Mouse (Mus musculus): ENCODE measurements around the gene Chmp5. TPM values are rescaled to one million over a fixed set of nuclear protein-coding genes. Genes with fewer than 3 reads are reported as not detected.
"Not testable (repeated sequence)": the region's sequence is repeated elsewhere in the genome, so short reads cannot be mapped to it uniquely, and the experiment has no call there.

Chmp5 gene
- polyA plus RNA-seq, 1 experiment from 2014 or later: 101 TPM

DNA sequence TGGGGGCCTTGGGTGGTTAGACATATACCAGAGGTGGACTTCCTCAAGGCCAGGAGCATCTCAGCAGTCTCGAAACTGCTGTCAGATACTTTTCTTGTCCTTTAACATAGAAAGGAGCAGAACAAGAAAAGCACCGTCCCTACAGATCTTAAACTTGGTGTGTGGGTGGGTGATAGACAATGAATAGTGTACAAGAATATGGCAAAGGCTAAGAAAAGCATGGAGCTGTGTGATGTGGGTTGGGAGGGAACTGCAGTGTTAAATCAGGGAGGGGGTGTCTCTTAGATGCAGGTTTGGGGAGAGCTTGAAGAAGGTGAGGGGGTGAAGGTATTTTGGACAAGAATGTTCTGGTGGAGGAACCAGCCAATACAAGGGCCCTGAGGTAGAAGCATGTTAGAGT lies 27.6 kb upstream of the Chmp5 start:
- ATAC-seq (ENCODE audit: insufficient number of reproducible peaks, insufficient read depth, low FRiP score, low TSS enrichment, low read depth): no peak
- Histone ChIP-seq H3K9me3 (no peaks in the 10 kb centered on the region), H3K4me2 (no peak overlapping the region), H3K9ac (replicated peaks) (no peak overlapping the region), H3K27me3 (no peaks in the 10 kb centered on the region), H3K27ac (no peak overlapping the region), H3K4me3 (replicated peaks) (no peak overlapping the region), H3K4me1 (replicated peaks) (no peaks in the 10 kb centered on the region), H3K36me3 (no peaks in the 10 kb centered on the region)
- 84% methylated on average over 2 of the region's 2 CpGs for WGBS

DNA sequence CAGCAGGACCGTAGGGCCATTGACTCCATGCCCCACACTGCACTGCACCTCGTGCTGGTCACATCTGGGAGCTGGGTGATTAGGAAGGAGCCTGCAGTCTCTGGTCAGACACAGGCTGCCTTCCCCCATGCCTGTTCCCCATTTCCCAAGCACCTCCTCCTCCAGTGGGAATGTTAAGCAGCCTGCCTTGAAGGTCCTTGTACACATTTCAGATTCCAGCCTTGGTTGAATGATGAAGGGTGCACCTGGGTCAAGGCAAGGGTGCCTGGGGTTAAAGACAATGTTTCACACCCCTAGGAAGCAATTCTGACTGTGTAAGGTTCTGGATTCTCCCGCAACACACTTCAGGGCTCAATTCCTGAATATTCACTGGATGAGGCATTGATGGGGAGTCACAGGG lies 26.9 kb upstream of the Chmp5 start:
- H3K4me2 ChIP-seq: no peak overlapping the region
- no peak for ATAC-seq (ENCODE audit: insufficient number of reproducible peaks, insufficient read depth, low FRiP score, low TSS enrichment, low read depth)
- no peaks in the 10 kb centered on the region for H3K4me1 ChIP-seq (replicated peaks)
- H3K4me3 ChIP-seq (replicated peaks): no peak overlapping the region
- no peak overlapping the region for H3K9ac ChIP-seq (replicated peaks)
- 61% methylated on average over 3 of the region's 3 CpGs for WGBS
- no peaks in the 10 kb centered on the region for H3K36me3 ChIP-seq
- no peak overlapping the region for H3K27ac ChIP-seq
- no peaks in the 10 kb centered on the region for H3K27me3 ChIP-seq
- H3K9me3 ChIP-seq: no peaks in the 10 kb centered on the region

DNA sequence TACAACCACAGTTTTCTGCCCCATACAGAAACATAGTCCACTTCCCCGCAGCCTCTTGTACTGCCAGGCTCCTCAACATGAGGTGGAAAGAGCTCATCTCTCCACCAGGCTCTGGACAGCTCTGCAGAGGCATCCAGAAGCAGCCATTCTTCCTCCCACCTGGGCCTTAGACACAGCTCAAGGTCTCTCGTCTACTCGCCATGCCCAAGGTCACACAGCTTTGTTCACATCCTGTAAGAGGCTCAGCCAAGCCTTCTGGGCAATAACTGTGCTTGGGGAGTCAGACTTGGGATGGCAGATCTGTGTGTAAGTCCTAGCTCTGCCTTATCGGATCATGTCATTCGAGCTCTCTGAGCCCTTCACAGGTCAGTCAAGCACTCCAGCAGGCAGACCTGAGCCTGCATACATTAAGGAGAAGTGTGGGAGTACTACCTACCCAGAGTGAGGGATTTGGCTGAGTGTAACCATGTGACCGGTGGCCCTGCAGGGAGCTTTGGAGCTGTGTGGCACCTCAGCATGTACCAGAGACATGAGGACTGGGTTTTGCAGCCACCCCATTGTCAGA lies 25.0 kb upstream of the Chmp5 start:
- Histone ChIP-seq H3K4me1 (replicated peaks) (no peaks in the 10 kb centered on the region), H3K4me2 (no peak overlapping the region), H3K27me3 (no peaks in the 10 kb centered on the region), H3K9me3 (no peaks in the 10 kb centered on the region), H3K27ac (no peak overlapping the region), H3K36me3 (no peaks in the 10 kb centered on the region), H3K4me3 (replicated peaks) (no peak overlapping the region), H3K9ac (replicated peaks) (no peak overlapping the region)
- WGBS: 72% methylated on average over 6 of the region's 6 CpGs
- no peak for ATAC-seq (ENCODE audit: insufficient number of reproducible peaks, insufficient read depth, low FRiP score, low TSS enrichment, low read depth)

DNA sequence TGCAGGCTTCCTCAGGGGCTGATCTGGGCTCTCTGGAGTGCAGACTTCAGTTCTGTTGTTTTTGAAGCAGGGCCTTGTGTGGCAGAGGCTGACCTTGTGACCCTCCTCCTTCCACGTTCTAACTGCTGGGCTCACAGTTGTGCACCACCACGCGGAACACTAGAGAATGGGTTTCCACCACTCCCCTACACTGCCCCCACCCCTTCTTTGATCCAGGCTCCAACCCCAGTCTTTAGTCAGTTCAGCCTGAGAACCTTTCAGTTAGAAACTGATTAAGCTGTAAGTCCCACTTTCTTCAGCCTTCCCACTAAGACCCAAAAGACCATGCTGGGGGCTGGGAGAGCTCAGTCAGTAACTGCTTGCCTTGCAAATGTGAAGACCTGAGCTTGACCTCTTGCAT lies 22.6 kb upstream of the Chmp5 start:
- ATAC-seq (ENCODE audit: insufficient number of reproducible peaks, insufficient read depth, low FRiP score, low TSS enrichment, low read depth): no peak
- H3K27me3 ChIP-seq: no peaks in the 10 kb centered on the region

DNA sequence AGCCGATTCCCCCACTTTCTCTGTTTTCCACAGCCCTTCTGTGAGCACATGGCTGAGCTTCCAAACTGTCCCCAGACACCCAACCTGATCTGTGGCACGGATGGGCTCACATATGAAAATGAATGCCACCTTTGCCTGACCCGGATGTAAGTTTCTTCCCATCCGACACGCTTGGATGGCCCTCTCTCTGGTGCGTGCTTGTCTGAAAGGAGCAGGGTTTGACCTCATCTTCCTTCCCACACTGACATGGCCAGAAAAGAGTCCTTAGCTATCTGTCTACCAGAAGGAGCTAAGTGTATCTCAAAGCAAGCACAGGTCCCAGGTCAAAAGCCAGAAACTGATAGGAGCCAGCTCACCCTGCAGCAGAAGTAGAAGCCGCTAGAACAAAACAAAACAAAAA lies 19.2 kb upstream of the Chmp5 start:
- H3K4me3 ChIP-seq (replicated peaks): no peak overlapping the region
- H3K9me3 ChIP-seq: no peaks in the 10 kb centered on the region
- H3K4me1 ChIP-seq (replicated peaks): no peaks in the 10 kb centered on the region
- no peaks in the 10 kb centered on the region for H3K27me3 ChIP-seq
- peaks cover 26% of the 10 kb centered on the region for H3K36me3 ChIP-seq
- no peak overlapping the region for H3K4me2 ChIP-seq
- WGBS: 85% methylated on average over 7 of the region's 7 CpGs
- H3K9ac ChIP-seq (replicated peaks): no peak overlapping the region
- no peak overlapping the region for H3K27ac ChIP-seq
- ATAC-seq (ENCODE audit: insufficient number of reproducible peaks, insufficient read depth, low FRiP score, low TSS enrichment, low read depth): no peak

More for the DNA sequence above, 22.6 kb upstream of the Chmp5 start:
- Histone ChIP-seq H3K4me3 (replicated peaks) (no peak overlapping the region), H3K36me3 (no peaks in the 10 kb centered on the region), H3K4me1 (replicated peaks) (no peaks in the 10 kb centered on the region), H3K9ac (replicated peaks) (no peak overlapping the region), H3K27ac (no peak overlapping the region), H3K4me2 (no peak overlapping the region), H3K9me3 (no peaks in the 10 kb centered on the region)
- 63% methylated on average over 3 of the region's 3 CpGs for WGBS

DNA sequence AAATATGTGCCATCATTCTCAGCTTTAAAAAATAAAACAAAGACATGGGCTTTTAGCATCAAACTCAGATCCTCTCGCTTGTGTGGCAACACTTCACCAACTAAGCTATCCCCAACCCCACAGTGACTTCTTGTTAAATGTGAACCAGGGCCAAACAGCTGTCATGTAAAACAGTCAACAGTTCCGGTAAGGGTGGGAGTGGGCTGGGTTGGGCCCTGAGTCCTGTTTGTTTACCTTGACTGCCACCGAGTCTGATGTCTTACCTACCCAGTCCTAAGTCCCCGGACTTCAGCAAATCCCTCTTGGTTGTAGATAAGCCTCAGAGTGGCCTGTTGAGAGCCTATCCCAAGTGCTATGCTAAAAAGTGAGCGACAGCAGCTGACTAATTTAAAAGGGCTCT lies 14.5 kb upstream of the Chmp5 start:
- no peaks in the 10 kb centered on the region for H3K4me1 ChIP-seq (replicated peaks)
- no peak overlapping the region for H3K27ac ChIP-seq
- WGBS: 91% methylated on average over 5 of the region's 5 CpGs
- H3K9me3 ChIP-seq: no peaks in the 10 kb centered on the region
- no peaks in the 10 kb centered on the region for H3K27me3 ChIP-seq
- no peak overlapping the region for H3K9ac ChIP-seq (replicated peaks)
- no peak overlapping the region for H3K4me3 ChIP-seq (replicated peaks)
- H3K4me2 ChIP-seq: no peak overlapping the region
- ATAC-seq (ENCODE audit: insufficient number of reproducible peaks, insufficient read depth, low FRiP score, low TSS enrichment, low read depth): no peak
- H3K36me3 ChIP-seq: peaks cover 70% of the 10 kb centered on the region

DNA sequence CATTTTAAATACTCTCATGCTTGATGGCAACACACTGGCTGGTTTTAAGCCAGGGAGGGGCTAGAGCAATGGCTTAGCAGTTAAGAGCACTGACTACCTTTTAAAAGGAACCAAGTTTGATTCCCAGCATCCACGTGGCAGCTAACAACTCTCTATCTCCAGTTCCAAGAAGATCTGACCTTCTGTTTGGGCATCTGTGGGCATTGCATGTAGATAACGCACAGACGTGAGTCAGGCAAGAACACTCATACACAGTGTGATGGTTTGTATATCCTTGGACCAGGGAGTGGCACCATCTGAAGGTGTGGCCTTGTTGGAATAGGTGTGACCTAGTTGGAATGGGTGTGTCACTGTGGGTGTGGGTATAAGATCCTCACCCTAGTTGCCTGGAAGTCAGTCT lies 13.8 kb upstream of the Chmp5 start:
- H3K27me3 ChIP-seq; H3K9ac ChIP-seq (replicated peaks); H3K9me3 ChIP-seq; H3K4me3 ChIP-seq (replicated peaks); H3K4me2 ChIP-seq; ATAC-seq (ENCODE audit: insufficient number of reproducible peaks, insufficient read depth, low FRiP score, low TSS enrichment, low read depth); H3K4me1 ChIP-seq (replicated peaks); H3K27ac ChIP-seq: not testable (repeated sequence)
- 89% methylated on average over 3 of the region's 3 CpGs for WGBS
- peaks cover 77% of the 10 kb centered on the region for H3K36me3 ChIP-seq

DNA sequence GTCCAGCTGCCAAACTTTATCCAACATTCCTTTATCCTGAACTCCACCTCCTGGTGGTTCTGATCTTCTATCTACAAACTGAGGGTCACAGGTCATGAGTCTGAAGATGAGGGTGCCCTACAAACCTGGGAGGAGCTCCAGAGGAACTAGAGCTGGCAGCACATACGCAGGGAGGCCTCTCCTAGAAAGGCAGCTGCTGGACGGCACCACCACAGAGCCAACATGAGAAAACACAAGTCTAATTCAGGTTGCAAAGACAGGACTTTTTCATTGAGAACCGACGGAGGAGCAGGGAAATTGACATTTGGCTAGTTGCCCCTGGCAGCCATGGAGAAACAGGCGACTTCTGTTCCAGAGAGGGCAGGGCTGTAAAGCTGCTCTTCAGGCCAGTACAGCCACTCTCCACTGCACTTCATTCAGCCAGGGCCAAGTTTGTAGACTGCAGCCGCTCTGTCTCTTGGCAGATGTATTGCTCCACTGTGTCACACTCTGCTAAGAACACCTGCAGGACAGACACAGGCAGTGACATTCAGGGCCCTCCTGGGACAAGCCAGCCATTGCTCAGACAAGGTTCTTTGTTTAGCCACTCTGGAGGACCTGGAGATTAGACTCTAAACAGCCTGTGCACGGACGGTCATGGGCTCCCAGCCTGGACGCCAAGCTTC lies 11.9 kb upstream of the Chmp5 start:
- H3K9me3 ChIP-seq: peaks cover 10% of the 10 kb centered on the region
- 90% methylated on average over 9 of the region's 9 CpGs for WGBS
- ATAC-seq (ENCODE audit: insufficient number of reproducible peaks, insufficient read depth, low FRiP score, low TSS enrichment, low read depth): no peak
- no peak overlapping the region for H3K9ac ChIP-seq (replicated peaks)
- no peak overlapping the region for H3K4me2 ChIP-seq
- H3K27me3 ChIP-seq: no peaks in the 10 kb centered on the region
- H3K27ac ChIP-seq: no peak overlapping the region
- peaks cover 96% of the 10 kb centered on the region for H3K36me3 ChIP-seq
- H3K4me1 ChIP-seq (replicated peaks): no peaks in the 10 kb centered on the region
- no peak overlapping the region for H3K4me3 ChIP-seq (replicated peaks)

DNA sequence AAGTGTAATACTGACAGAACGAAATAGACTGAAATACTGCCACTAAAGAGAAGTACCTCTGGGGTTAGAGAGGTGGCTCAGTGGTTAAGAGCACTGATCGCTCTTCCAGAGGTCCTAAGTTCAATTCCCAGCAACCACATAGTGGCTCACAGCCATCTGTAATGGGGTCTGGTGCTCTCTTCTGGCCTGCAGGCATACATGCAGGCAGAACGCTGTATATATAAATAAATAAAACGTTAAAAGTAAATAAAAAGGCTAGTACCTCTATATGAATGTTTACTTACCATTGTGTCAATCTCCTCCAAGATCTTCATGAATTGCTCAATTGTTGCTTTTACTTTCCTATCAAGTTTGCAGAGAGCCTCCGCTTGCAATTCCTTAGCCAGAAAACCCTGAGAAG lies 9.4 kb upstream of the Chmp5 start:
- Histone ChIP-seq H3K4me1 (replicated peaks) (no peaks in the 10 kb centered on the region), H3K9me3 (peaks cover 10% of the 10 kb centered on the region), H3K27ac (no peak overlapping the region), H3K9ac (replicated peaks) (no peak overlapping the region), H3K27me3 (no peaks in the 10 kb centered on the region), H3K4me2 (no peak overlapping the region), H3K36me3 (peaks cover 97% of the 10 kb centered on the region), H3K4me3 (replicated peaks) (no peak overlapping the region)
- no peak for ATAC-seq (ENCODE audit: insufficient number of reproducible peaks, insufficient read depth, low FRiP score, low TSS enrichment, low read depth)
- WGBS: 94% methylated on average over 5 of the region's 5 CpGs

DNA sequence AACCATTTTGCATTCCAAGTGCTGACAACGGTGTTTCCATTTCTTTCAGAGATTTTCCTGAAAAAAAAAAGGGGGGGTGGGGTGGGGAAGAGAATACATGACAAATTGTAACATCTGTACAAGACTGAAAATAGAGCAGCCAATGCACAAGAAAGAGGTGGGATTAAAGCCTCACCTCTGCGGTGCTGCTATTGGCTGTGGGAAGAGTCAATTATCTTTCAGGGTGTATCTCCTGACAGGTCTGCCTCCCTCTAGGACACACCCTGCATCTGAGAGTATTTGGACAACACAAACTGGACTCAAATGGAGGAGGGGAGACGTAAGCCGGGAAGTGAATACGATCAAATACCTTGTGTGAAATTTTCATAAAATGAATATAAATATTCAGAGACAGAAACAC lies 4.6 kb upstream of the Chmp5 start:
- Histone ChIP-seq H3K4me3 (replicated peaks) (no peak overlapping the region), H3K27me3 (no peaks in the 10 kb centered on the region), H3K9ac (replicated peaks) (no peak overlapping the region), H3K4me2 (no peak overlapping the region), H3K27ac (no peak overlapping the region), H3K9me3 (peaks cover 10% of the 10 kb centered on the region), H3K36me3 (peaks cover 77% of the 10 kb centered on the region), H3K4me1 (replicated peaks) (peaks cover 15% of the 10 kb centered on the region)
- 95% methylated on average over 5 of the region's 5 CpGs for WGBS
- ATAC-seq (ENCODE audit: insufficient number of reproducible peaks, insufficient read depth, low FRiP score, low TSS enrichment, low read depth): no peak

DNA sequence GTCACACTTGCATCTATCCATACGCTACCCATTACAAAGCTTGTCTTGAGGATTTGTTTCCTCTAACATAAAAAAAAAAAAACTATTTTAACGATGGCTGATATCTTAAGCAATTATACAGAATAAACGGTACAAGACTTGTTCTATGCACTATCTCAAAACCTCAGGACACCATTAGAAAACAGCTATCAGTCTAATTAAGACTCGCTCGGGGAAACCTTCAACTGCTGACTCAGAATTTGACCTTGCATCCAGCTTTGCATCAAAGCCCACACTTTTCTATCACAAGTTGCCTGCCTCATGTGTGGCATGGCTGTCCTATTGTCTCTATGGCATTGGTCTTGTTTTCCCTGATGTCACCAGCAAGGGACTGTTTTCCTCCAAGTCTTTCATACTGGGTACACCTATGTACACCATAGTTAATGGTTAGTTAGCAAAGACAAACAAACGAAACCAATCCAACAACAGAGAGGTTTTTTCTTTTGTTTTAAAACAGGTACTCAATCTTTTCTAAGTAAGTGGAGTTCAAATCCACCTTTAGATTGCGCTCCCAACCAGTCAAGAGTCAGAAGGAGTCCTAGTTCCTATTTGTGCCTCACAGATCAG lies 1.6 kb upstream of the Chmp5 start:
- no peaks in the 10 kb centered on the region for H3K27me3 ChIP-seq
- no peak for ATAC-seq (ENCODE audit: insufficient number of reproducible peaks, insufficient read depth, low FRiP score, low TSS enrichment, low read depth)
- 90% methylated on average over 7 of the region's 7 CpGs for WGBS
- no peak overlapping the region for H3K27ac ChIP-seq
- no peaks in the 10 kb centered on the region for H3K9me3 ChIP-seq
- H3K4me2 ChIP-seq: peak overlapping the region; percentile 76
- peak overlapping the region; percentile 88 for H3K4me3 ChIP-seq (replicated peaks)
- H3K4me1 ChIP-seq (replicated peaks): peaks cover 23% of the 10 kb centered on the region
- H3K36me3 ChIP-seq: peaks cover 60% of the 10 kb centered on the region
- H3K9ac ChIP-seq (replicated peaks): peak overlapping the region; percentile 90

All from limb, embryonic 12.5 days (tissue).